Mouse (Mus musculus): ENCODE measurements around the gene Gm10401.

DNA sequence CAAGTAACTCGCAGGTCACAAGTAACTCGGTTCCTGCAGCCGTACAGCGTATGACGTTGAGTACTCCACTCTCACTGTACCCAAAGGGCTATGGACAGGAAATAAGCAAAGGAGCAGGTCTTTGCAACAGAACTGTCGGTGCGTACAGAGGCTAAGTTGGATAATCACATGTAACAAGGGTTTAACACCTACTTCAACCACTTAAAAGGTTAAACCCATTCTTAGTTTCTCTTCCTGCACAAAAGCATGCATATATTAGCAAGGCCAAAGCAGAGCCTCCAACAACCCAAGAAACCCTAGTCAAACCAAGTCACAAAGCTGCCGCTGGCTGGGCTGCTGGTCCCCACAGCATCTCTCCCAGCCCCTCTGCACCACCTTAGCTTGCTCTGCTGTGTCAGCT, 34.4 kb upstream of the Gm10401 start:
- TF ChIP-seq CTCF (IDR thresholded peaks at IDR 0.05; ENCODE audit: control insufficient read depth, insufficient read depth, insufficient replicate concordance, low read depth, low read length), result no peak
- TF ChIP-seq POLR2A (IDR thresholded peaks at IDR 0.05; ENCODE audit: control insufficient read depth, low read depth, low read length), result no peak

All from testis, adult 2 months (tissue).